Mouse (Mus musculus) ES-E14 (cell line): Measurements from ENCODE around the gene Racgap1.

Experiments used
- HCFC1 ChIP-seq: IDR thresholded peaks from 2 replicates; pipeline ENCODE4 v1.6.1; 2012; ENCODE audit warnings: low read length, inconsistent platforms, borderline replicate concordance; ENCODE audit not compliant: insufficient read depth
- MAFK ChIP-seq: IDR thresholded peaks from 2 replicates; pipeline ENCODE4 v1.6.1; 2014; ENCODE audit warnings: mild to moderate bottlenecking, low read depth, low read length, inconsistent platforms; ENCODE audit not compliant: insufficient read depth
- ZC3H11A ChIP-seq: IDR thresholded peaks from 2 replicates; pipeline ENCODE4 v1.6.1; 2012; ENCODE audit warnings: low read depth, mild to moderate bottlenecking, inconsistent platforms, low read length, borderline replicate concordance
- ZNF384 ChIP-seq: IDR thresholded peaks from 2 replicates; pipeline ENCODE4 v1.6.1; 2012; ENCODE audit warnings: low read depth, low read length, inconsistent platforms

DNA sequence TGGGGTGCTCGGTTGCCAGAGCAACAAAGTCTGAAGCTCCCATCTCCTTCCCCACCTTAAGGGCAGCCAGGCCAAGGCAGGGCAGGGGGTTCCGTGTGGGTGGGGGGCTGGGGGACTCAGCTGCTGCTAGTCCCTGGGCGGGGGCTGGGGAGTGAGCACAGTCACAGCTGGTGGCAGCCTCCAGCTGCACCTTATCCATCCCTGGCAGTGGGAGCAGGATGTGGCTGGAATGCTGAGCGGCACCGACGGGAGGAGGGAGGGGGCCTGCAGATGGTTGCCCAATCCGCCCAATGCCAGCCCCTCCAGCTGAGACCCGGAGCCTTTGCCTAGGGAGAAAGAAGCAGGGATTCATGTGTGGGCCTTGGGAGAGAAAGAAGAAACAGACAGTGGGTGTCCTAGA, 25.6 kb upstream of the Racgap1 start:
- TF ChIP-seq MAFK (no peak), ZNF384 (no peak), ZC3H11A (no peak), HCFC1 (no peak)
